Mouse (Mus musculus) ES-Bruce4 (cell line): Measurements from ENCODE around the gene Bcar1.

Source experiments
- CTCF ChIP-seq: IDR thresholded peaks from one replicate; pipeline ENCODE4 v1.8.1; 2011; ENCODE audit warnings: low read depth, low read length
- EP300 ChIP-seq: IDR thresholded peaks from 2 replicates; pipeline ENCODE4 v1.6.1; 2011; ENCODE audit warnings: low read depth, low read length; ENCODE audit not compliant: insufficient read depth

DNA sequence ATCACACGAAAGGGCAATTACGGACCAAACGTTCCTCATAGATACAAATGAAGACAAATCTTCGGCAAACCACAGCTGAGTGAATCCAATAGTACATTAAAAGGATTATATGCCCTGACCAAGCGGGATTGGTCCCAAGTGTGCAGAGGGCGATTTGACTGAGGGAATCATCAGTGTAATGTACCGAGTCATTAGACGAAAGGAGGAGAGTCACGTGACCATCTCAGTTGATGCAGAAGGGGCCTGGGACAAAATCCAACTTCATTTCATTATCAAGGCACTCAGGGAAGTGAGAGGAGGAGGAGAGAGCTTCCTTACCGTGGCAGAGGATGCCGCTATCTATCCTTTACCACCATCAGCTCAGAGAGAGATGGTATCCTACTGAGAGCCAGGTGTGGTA is 62.5 kb downstream of the Bcar1 start:
- TF ChIP-seq EP300, result no peak
- no peak for TF ChIP-seq CTCF
